Mouse (Mus musculus): ENCODE results near the gene Asic3. TPM values are rescaled to one million over a fixed set of nuclear protein-coding genes. Genes with fewer than 3 reads are reported as not detected.

Gene Asic3
- polyA plus RNA-seq, 1 experiment from 2014 or later, result not detected

DNA sequence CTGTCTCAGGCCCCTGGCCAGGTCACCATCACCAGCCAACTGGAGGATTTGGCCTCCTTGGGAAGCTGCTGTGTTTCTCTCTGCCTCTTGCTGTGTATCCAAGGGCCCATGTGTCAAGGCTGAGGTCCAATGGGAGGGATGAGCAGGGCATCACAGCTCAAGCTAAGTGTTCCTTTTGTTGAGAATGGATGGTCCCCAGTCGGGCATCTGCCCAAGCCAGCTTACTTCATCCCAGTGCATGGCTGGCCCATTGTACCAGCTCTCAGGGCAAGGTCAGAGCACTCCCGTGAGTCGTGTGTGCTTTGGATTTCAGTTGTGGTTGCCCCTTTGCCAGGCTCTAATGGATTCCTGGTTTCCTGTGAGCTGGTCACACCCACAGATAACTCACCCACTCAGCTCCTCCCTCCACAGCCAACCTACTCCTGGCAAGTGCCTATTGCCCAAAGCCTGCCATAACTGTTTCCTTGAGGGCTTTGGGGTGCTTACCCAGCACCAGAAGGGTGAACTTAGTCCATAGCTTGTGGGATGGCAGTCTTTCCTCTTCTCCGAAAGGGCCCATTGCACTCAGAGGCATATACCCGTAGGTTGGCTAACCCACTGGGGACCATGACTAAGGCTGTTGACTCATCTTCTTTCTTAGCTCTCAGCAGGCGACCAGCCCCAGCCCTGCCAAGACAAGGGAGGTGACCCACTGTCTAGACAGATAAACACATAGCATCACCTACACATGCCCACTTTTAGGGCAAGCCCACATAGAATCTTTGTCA lies 8.4 kb upstream of the Asic3 start:
- Histone ChIP-seq H3K36me3 (ENCODE audit: control insufficient read depth, insufficient read depth, low read length) (peaks cover 49% of the 10 kb centered on the region), H3K27me3 (replicated peaks; ENCODE audit: control insufficient read depth, insufficient read depth, low read length) (no peaks in the 10 kb centered on the region), H3K4me3 (ENCODE audit: low read depth, low read length) (no peak overlapping the region), H3K4me2 (ENCODE audit: low read length) (no peak overlapping the region), H3K4me1 (replicated peaks; ENCODE audit: control insufficient read depth, insufficient read depth, low read length) (no peaks in the 10 kb centered on the region), H3K9me3 (ENCODE audit: control insufficient read depth, low read length) (no peaks in the 10 kb centered on the region), H3K27ac (ENCODE audit: low read depth) (no peak overlapping the region), H3K9ac (ENCODE audit: low read length) (no peak overlapping the region)
- WGBS, result 82% methylated on average over 6 of the region's 6 CpGs
- no peak for ATAC-seq (replicated peaks; ENCODE audit: low FRiP score, low TSS enrichment, low read depth)
- DNase-seq (ENCODE audit: low spot score), result no peak

DNA sequence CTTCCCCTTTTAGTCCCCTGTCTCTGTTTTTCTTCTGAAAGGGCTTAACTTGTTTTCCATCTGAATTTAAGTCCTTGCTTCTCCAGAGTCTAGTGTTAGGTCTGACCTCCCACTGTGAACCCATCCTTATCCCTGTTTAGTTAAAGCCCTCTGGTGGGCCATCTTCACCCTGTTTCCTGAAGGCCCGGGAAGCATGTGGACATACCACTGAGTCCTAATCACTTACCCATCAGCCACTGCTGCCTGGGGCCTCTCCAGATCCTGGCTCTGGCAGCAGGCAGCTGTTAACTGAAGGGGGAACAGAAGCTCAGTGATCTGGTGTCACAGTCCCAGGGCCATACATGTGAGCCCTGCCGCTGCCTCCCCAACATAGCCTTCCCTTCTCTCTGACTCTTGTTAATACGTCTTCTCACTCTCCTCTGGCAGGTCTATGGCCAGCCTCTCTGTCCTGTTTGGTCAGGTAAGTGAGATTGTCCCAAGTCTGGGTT lies 7.8 kb upstream of the Asic3 start:
- H3K36me3 ChIP-seq (ENCODE audit: control insufficient read depth, insufficient read depth, low read length), result peaks cover 48% of the 10 kb centered on the region
- no peaks in the 10 kb centered on the region for H3K27me3 ChIP-seq (replicated peaks; ENCODE audit: control insufficient read depth, insufficient read depth, low read length)
- ATAC-seq (replicated peaks; ENCODE audit: low FRiP score, low TSS enrichment, low read depth) (no peak), DNase-seq (ENCODE audit: low spot score) (no peak)
- 59% methylated on average over 3 of the region's 3 CpGs for WGBS
- H3K4me1 ChIP-seq (replicated peaks; ENCODE audit: control insufficient read depth, insufficient read depth, low read length), result no peaks in the 10 kb centered on the region
- no peak overlapping the region for H3K4me2 ChIP-seq (ENCODE audit: low read length)
- H3K9ac ChIP-seq (ENCODE audit: low read length), result no peak overlapping the region
- no peak overlapping the region for H3K4me3 ChIP-seq (ENCODE audit: low read depth, low read length)
- no peak overlapping the region for H3K27ac ChIP-seq (ENCODE audit: low read depth)
- H3K9me3 ChIP-seq (ENCODE audit: control insufficient read depth, low read length), result no peaks in the 10 kb centered on the region

DNA sequence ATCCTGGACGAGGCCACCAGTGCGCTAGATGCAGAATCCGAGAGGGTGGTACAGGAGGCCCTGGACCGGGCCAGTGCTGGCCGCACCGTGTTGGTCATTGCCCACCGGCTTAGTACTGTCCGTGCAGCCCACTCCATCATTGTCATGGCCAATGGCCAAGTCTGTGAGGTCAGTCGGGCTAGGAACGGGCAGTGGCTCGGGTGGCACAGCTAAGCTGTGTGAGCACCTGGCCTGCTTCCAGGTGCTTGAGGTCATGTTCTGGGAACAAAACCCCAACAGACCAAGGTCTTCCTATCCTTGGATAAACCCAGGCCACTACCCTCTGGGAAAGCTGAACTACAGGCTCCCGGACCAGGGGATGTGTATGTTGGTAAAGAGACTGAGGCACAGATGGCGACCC lies 4.5 kb upstream of the Asic3 start:
- Histone ChIP-seq H3K27me3 (replicated peaks; ENCODE audit: control insufficient read depth, insufficient read depth, low read length) (no peaks in the 10 kb centered on the region), H3K4me3 (ENCODE audit: low read depth, low read length) (no peak overlapping the region), H3K4me2 (ENCODE audit: low read length) (no peak overlapping the region), H3K27ac (ENCODE audit: low read depth) (no peak overlapping the region), H3K4me1 (replicated peaks; ENCODE audit: control insufficient read depth, insufficient read depth, low read length) (no peaks in the 10 kb centered on the region), H3K9ac (ENCODE audit: low read length) (no peak overlapping the region), H3K36me3 (ENCODE audit: control insufficient read depth, insufficient read depth, low read length) (peaks cover 22% of the 10 kb centered on the region), H3K9me3 (ENCODE audit: control insufficient read depth, low read length) (no peaks in the 10 kb centered on the region)
- DNase-seq (ENCODE audit: low spot score), result no peak
- 92% methylated on average over 13 of the region's 13 CpGs for WGBS
- ATAC-seq (replicated peaks; ENCODE audit: low FRiP score, low TSS enrichment, low read depth), result no peak

DNA sequence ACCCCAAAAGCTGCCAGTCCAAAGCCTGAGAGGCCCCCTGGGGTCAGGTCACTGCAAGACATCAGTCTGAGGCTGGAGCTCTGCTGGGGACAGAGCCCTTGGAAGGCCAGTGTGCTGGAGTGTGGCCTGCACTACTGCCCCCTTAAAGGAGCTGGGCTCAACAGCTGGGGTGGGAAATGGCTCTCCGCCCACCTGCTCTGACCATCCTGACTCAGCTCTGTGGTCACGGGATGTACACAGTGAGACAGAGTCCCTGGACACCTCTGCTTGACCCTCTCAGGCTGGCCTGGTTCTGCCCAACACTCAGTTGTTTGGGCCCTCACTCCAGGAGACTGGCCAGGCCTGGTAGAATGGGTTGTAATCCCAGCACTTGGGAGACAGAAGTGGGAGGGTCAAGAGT lies 3.7 kb upstream of the Asic3 start:
- Histone ChIP-seq H3K9me3 (ENCODE audit: control insufficient read depth, low read length) (no peaks in the 10 kb centered on the region), H3K27ac (ENCODE audit: low read depth) (no peak overlapping the region), H3K4me2 (ENCODE audit: low read length) (no peak overlapping the region), H3K9ac (ENCODE audit: low read length) (no peak overlapping the region), H3K4me3 (ENCODE audit: low read depth, low read length) (no peak overlapping the region), H3K4me1 (replicated peaks; ENCODE audit: control insufficient read depth, insufficient read depth, low read length) (no peaks in the 10 kb centered on the region), H3K36me3 (ENCODE audit: control insufficient read depth, insufficient read depth, low read length) (peaks cover 19% of the 10 kb centered on the region; the same call in 1 of the 2 replicates), H3K27me3 (replicated peaks; ENCODE audit: control insufficient read depth, insufficient read depth, low read length) (no peaks in the 10 kb centered on the region)
- no peak for ATAC-seq (replicated peaks; ENCODE audit: low FRiP score, low TSS enrichment, low read depth)
- 82% methylated on average over 2 of the region's 2 CpGs for WGBS
- DNase-seq (ENCODE audit: low spot score), result no peak

DNA sequence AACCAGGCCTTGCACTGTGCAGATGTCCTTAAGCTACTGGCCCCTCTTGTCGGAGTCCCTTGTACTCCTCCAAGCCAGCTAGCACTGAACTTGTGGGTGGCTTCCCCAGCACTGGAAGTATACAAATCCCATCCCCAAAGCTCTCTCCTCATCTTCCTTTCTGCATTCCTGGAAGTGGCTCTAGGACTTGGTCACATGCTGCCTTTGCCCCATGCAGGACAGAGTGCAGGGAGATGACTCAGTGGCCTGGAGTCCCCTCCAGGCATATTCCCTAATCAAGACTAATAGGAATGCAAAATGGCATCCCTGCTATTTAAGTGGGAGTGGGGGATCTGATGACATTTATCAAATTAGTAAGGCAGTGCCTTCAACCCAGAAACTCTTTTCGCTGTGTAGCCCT lies 1.1 kb upstream of the Asic3 start:
- H3K27me3 ChIP-seq (replicated peaks; ENCODE audit: control insufficient read depth, insufficient read depth, low read length), result no peaks in the 10 kb centered on the region
- WGBS, result 68% methylated on average over 2 of the region's 2 CpGs
- no peak for DNase-seq (ENCODE audit: low spot score)
- no peak overlapping the region for H3K4me3 ChIP-seq (ENCODE audit: low read depth, low read length)
- peaks cover 9% of the 10 kb centered on the region; the same call in 1 of the 2 replicates for H3K36me3 ChIP-seq (ENCODE audit: control insufficient read depth, insufficient read depth, low read length)
- no peak overlapping the region for H3K27ac ChIP-seq (ENCODE audit: low read depth)
- H3K9ac ChIP-seq (ENCODE audit: low read length), result no peak overlapping the region
- H3K4me1 ChIP-seq (replicated peaks; ENCODE audit: control insufficient read depth, insufficient read depth, low read length), result 0 out of 2 replicates have a peak, but pooled peaks cover 5% of the 10 kb centered on the region
- H3K9me3 ChIP-seq (ENCODE audit: control insufficient read depth, low read length), result no peaks in the 10 kb centered on the region
- H3K4me2 ChIP-seq (ENCODE audit: low read length), result no peak overlapping the region
- no peak for ATAC-seq (replicated peaks; ENCODE audit: low FRiP score, low TSS enrichment, low read depth)

DNA sequence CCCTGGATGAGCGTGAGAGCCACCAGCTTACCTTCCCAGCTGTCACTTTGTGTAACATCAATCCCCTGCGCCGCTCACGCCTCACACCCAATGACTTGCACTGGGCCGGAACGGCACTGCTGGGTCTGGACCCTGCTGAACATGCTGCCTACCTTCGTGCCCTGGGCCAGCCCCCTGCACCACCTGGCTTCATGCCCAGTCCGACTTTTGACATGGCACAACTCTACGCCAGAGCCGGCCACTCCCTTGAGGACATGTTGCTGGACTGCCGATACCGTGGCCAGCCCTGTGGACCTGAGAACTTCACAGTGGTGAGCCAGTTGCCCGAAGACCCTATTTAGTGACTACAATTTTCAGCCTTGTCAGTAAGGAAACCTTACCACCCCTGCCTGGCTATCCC lies 746 bp downstream of the Asic3 start:
- H3K9me3 ChIP-seq (ENCODE audit: control insufficient read depth, low read length), result no peaks in the 10 kb centered on the region
- no peak overlapping the region for H3K9ac ChIP-seq (ENCODE audit: low read length)
- no peak for DNase-seq (ENCODE audit: low spot score)
- 0 out of 2 replicates have a peak, but pooled peaks cover 5% of the 10 kb centered on the region for H3K4me1 ChIP-seq (replicated peaks; ENCODE audit: control insufficient read depth, insufficient read depth, low read length)
- no peak for ATAC-seq (replicated peaks; ENCODE audit: low FRiP score, low TSS enrichment, low read depth)
- 83% methylated on average over 13 of the region's 13 CpGs for WGBS
- no peak overlapping the region for H3K4me2 ChIP-seq (ENCODE audit: low read length)
- H3K27ac ChIP-seq (ENCODE audit: low read depth), result no peak overlapping the region
- H3K4me3 ChIP-seq (ENCODE audit: low read depth, low read length), result no peak overlapping the region
- H3K36me3 ChIP-seq (ENCODE audit: control insufficient read depth, insufficient read depth, low read length), result peaks cover 11% of the 10 kb centered on the region
- no peaks in the 10 kb centered on the region for H3K27me3 ChIP-seq (replicated peaks; ENCODE audit: control insufficient read depth, insufficient read depth, low read length)

DNA sequence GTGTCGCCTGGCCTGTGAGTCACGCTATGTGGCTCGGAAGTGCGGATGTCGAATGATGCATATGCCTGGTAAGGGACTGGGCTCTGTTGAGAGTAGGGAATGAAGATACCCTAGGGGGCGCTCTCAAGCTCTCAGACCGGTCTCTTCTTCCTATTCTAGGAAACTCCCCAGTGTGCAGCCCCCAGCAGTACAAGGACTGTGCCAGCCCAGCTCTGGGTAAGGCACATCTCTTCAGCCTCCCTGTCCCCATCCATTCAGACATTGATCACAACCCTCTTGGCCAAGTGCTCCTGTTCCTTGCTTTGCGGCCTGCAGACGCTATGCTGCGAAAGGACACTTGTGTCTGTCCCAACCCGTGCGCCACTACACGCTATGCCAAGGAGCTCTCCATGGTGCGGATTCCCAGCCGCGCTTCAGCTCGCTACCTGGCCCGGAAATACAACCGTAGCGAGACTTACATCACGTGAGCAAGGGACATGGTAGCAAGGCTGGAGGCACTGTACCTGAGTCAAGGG lies 3.1 kb downstream of the Asic3 start:
- Histone ChIP-seq H3K9ac (ENCODE audit: low read length) (no peak overlapping the region), H3K4me3 (ENCODE audit: low read depth, low read length) (no peak overlapping the region), H3K27me3 (replicated peaks; ENCODE audit: control insufficient read depth, insufficient read depth, low read length) (no peaks in the 10 kb centered on the region), H3K9me3 (ENCODE audit: control insufficient read depth, low read length) (no peaks in the 10 kb centered on the region), H3K36me3 (ENCODE audit: control insufficient read depth, insufficient read depth, low read length) (peaks cover 27% of the 10 kb centered on the region; the same call in 1 of the 2 replicates), H3K27ac (ENCODE audit: low read depth) (no peak overlapping the region), H3K4me1 (replicated peaks; ENCODE audit: control insufficient read depth, insufficient read depth, low read length) (0 out of 2 replicates have a peak, but pooled peaks cover 5% of the 10 kb centered on the region), H3K4me2 (ENCODE audit: low read length) (peak overlapping the region; percentile 8)
- WGBS, result 3% methylated on average over 21 of the region's 21 CpGs
- ATAC-seq (replicated peaks; ENCODE audit: low FRiP score, low TSS enrichment, low read depth), result peak; percentile 61
- peak; percentile 82 for DNase-seq (ENCODE audit: low spot score)

- WGBS, result 87% methylated on average over 10 of the region's 10 CpGs
- peaks cover 9% of the 10 kb centered on the region for H3K4me1 ChIP-seq (replicated peaks; ENCODE audit: control insufficient read depth, insufficient read depth, low read length)
- H3K27ac ChIP-seq (ENCODE audit: low read depth), result no peak overlapping the region
- no peak overlapping the region for H3K4me2 ChIP-seq (ENCODE audit: low read length)
- no peak overlapping the region for H3K4me3 ChIP-seq (ENCODE audit: low read depth, low read length)
- no peaks in the 10 kb centered on the region for H3K27me3 ChIP-seq (replicated peaks; ENCODE audit: control insufficient read depth, insufficient read depth, low read length)
- H3K9ac ChIP-seq (ENCODE audit: low read length), result no peak overlapping the region
- DNase-seq (ENCODE audit: low spot score) (no peak), ATAC-seq (replicated peaks; ENCODE audit: low FRiP score, low TSS enrichment, low read depth) (no peak)
- H3K36me3 ChIP-seq (ENCODE audit: control insufficient read depth, insufficient read depth, low read length), result peaks cover 31% of the 10 kb centered on the region; the same call in 1 of the 2 replicates
- H3K9me3 ChIP-seq (ENCODE audit: control insufficient read depth, low read length), result no peaks in the 10 kb centered on the region
Measured at GRCm38 (mm10) chr5:24417587-24417986, 4.4 kb downstream of the Asic3 start.

Measured in intestine, embryonic 14.5 days (tissue).